Mouse (Mus musculus) lung, embryonic 14.5 days (tissue): Measurements from ENCODE around the gene Exph5. TPM values are rescaled to one million over a fixed set of nuclear protein-coding genes. Genes with fewer than 3 reads are reported as not detected.

Experiments
- ATAC-seq: fragments of 200-750 bp; cut with Nextera tagmentation; 2 replicates; pipeline ENCODE4 v1.8.0; 2017; ENCODE audit warnings: mild to moderate bottlenecking, moderate TSS enrichment, moderate library complexity; ENCODE audit not compliant: insufficient read depth
- DNase-seq: peaks from one replicate; pipeline ENCODE4 v3.0.0-alpha.2; 2015
- H3K27ac ChIP-seq: fragments of 300-500 bp; sonication (generic); 2 replicates; pipeline ENCODE4 v1.5.1; 2014; ENCODE audit warnings: low read depth, mild to moderate bottlenecking, moderate library complexity
- H3K27me3 ChIP-seq: fragments of 300-500 bp; sonication (generic); 2 replicates; pipeline ENCODE4 v1.6.1; 2014; ENCODE audit warnings: low read length, control low read depth; ENCODE audit not compliant: insufficient read depth
- H3K36me3 ChIP-seq: fragments of 300-500 bp; sonication (generic); 2 replicates; pipeline ENCODE4 v1.6.1; 2014; ENCODE audit warnings: control low read depth; ENCODE audit not compliant: insufficient read depth
- H3K4me1 ChIP-seq: fragments of 300-500 bp; sonication (generic); 2 replicates; pipeline ENCODE4 v1.6.1; 2014; ENCODE audit warnings: antibody characterized with exemption, control low read depth; ENCODE audit not compliant: insufficient read depth
- H3K4me2 ChIP-seq: fragments of 300-500 bp; sonication (generic); 2 replicates; pipeline ENCODE4 v1.6.1; 2014; ENCODE audit warnings: mild to moderate bottlenecking
- H3K4me3 ChIP-seq: fragments of 300-500 bp; sonication (generic); 2 replicates; pipeline ENCODE4 v1.5.1; 2014; ENCODE audit warnings: low read depth, low read length
- H3K9ac ChIP-seq: fragments of 300-500 bp; sonication (generic); 2 replicates; pipeline ENCODE4 v1.6.1; 2014
- H3K9me3 ChIP-seq: fragments of 300-500 bp; sonication (generic); 2 replicates; pipeline ENCODE4 v1.6.1; 2016; ENCODE audit warnings: low read depth, low read length, control low read depth
- CTCF ChIP-seq: IDR thresholded peaks from 2 replicates; pipeline ENCODE4 v1.5.1; 2016; ENCODE audit warnings: antibody characterized with exemption, low read depth
- WGBS: fragments of 180-500 bp; shearing (Covaris S2); extraction: QIAGEN DNeasy Blood & Tissue Kit; methylation state at CpG from one replicate; pipeline ENCODE4 v1.1.7; 2014; 5-methylcytosine and 5-hydroxymethylcytosine counted together
- polyA plus RNA-seq: library from polyadenylated mRNA; unstranded; fragments of >200 nt; fragmentation: Nextera tagmentation; extraction: Ambion mirVana; gene quantifications from 2 replicates; pipeline ENCODE4 v1.2.1, GENCODE M21; 2014

Gene Exph5
- polyA plus RNA-seq, result 5.0 and 5.6 TPM in 2 replicates

GRCm38 (mm10) chr9:53301269-53301720 lies at the start of gene Exph5:
TSS of gene Exph5 (plus strand) at chr9:53301670.
- TF ChIP-seq CTCF, result no peak
- DNase-seq (peak; percentile 66), ATAC-seq (peak; percentile 85)
- H3K27ac ChIP-seq, result peak within 1 kb of the TSS; percentile 86
- no peaks in the 10 kb centered on the region for H3K9me3 ChIP-seq
- peak within 1 kb of the TSS; percentile 52 for H3K9ac ChIP-seq
- peaks cover 16% of the 10 kb centered on the region; the same call in 1 of the 2 replicates for H3K27me3 ChIP-seq
- no peaks in the 10 kb centered on the region for H3K36me3 ChIP-seq
- peak within 1 kb of the TSS; percentile 43 for H3K4me3 ChIP-seq
- H3K4me1 ChIP-seq, result no peaks in the 10 kb centered on the region
- H3K4me2 ChIP-seq, result peak within 1 kb of the TSS; percentile 67
- WGBS, result under 1% methylated on average over 11 of the region's 11 CpGs

DNA sequence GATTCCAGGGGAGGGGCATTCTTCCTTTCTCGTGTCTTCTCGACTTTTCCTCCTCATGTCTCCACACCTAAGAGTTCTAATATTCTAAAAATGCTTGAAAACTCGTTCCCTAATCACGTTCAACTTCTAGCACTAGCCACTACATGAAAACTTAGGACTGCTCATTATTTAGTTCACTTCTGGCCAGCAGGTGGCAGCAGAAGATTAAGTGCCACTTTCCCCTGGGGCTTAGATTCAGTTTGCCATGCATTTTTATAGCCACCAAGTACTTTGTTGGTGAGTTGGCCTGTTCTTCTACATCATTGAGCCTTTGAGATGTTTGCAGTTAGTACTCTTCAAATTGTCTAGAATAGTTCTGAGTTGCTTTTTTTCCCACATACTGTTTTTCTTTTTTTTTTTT lies 47.1 kb upstream of the Exph5 start:
- peak; percentile 93 for TF ChIP-seq CTCF
- Histone ChIP-seq H3K4me2 (no peak overlapping the region), H3K36me3 (no peaks in the 10 kb centered on the region), H3K27ac (no peak overlapping the region), H3K27me3 (no peaks in the 10 kb centered on the region), H3K9ac (no peak overlapping the region), H3K4me3 (no peak overlapping the region), H3K4me1 (no peaks in the 10 kb centered on the region), H3K9me3 (no peaks in the 10 kb centered on the region)
- WGBS, result 4% methylated on average over 4 of the region's 4 CpGs
- peak; percentile 95 for DNase-seq
- ATAC-seq, result peak; percentile 67

GRCm38 (mm10) chr9:53256690-53257305 lies 44.7 kb upstream of the Exph5 start:
- H3K4me1 ChIP-seq, result no peaks in the 10 kb centered on the region
- no peak overlapping the region for H3K4me3 ChIP-seq
- no peaks in the 10 kb centered on the region for H3K27me3 ChIP-seq
- WGBS, result 82% methylated on average over 4 of the region's 4 CpGs
- no peaks in the 10 kb centered on the region for H3K9me3 ChIP-seq
- H3K9ac ChIP-seq, result no peak overlapping the region
- H3K27ac ChIP-seq, result no peak overlapping the region
- DNase-seq (no peak), ATAC-seq (no peak)
- no peak for TF ChIP-seq CTCF
- H3K4me2 ChIP-seq, result no peak overlapping the region
- no peaks in the 10 kb centered on the region for H3K36me3 ChIP-seq

DNA sequence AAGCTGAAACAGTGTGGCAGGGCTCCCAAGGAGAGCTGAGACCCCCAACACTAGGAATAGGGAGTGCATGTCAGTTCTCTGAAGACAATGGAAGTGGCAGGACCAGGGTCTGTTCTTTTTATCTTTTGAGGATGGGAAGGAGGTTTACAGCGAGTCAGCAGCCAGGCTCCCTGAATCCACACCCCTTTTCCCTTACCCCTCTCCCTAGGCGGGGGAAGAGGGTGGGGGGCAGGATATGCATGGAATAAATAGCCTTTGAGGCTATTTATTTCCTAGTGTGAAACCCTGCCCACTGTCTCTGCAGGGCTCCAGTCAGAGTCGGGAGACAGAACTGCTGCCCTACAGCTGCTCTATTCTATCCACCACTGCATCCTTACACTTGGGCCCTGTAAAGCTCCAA lies 43.7 kb upstream of the Exph5 start:
- H3K36me3 ChIP-seq, result no peaks in the 10 kb centered on the region
- H3K4me3 ChIP-seq, result no peak overlapping the region
- H3K4me2 ChIP-seq, result no peak overlapping the region
- ATAC-seq (peak; percentile 55; the same call in 1 of the 2 replicates), DNase-seq (peak; percentile 13)
- H3K27me3 ChIP-seq, result no peaks in the 10 kb centered on the region
- no peak overlapping the region for H3K27ac ChIP-seq
- no peaks in the 10 kb centered on the region for H3K4me1 ChIP-seq
- H3K9ac ChIP-seq, result no peak overlapping the region
- no peak for TF ChIP-seq CTCF
- 10% methylated on average over 3 of the region's 3 CpGs for WGBS
- H3K9me3 ChIP-seq, result no peaks in the 10 kb centered on the region

- H3K9ac ChIP-seq, result no peak overlapping the region
- 33% methylated on average over 6 of the region's 6 CpGs for WGBS
- no peak overlapping the region for H3K4me2 ChIP-seq
Observed at GRCm38 (mm10) chr9:53258199-53258598, 43.3 kb upstream of the Exph5 start.

GRCm38 (mm10) chr9:53264387-53264786 lies 37.1 kb upstream of the Exph5 start:
- whole genome bisulfite sequencing, result 47% methylated on average over 4 of the region's 4 CpGs
- H3K27ac ChIP-seq, result peak overlapping the region; percentile 44; the same call in 1 of the 2 replicates
- TF ChIP-seq CTCF, result no peak
- ATAC-seq, result no peak
- peak; percentile 76 for DNase-seq
- no peaks in the 10 kb centered on the region for H3K9me3 ChIP-seq
- peaks cover 14% of the 10 kb centered on the region; the same call in 1 of the 2 replicates for H3K4me1 ChIP-seq
- H3K9ac ChIP-seq, result no peak overlapping the region
- no peaks in the 10 kb centered on the region for H3K36me3 ChIP-seq
- H3K4me3 ChIP-seq, result no peak overlapping the region
- no peaks in the 10 kb centered on the region for H3K27me3 ChIP-seq
- H3K4me2 ChIP-seq, result peak overlapping the region; percentile 32; the same call in 1 of the 2 replicates

More at GRCm38 (mm10) chr9:53258199-53258598, 43.3 kb upstream of the Exph5 start:
- ATAC-seq, result peak; percentile 18; the same call in 1 of the 2 replicates
- no peak for DNase-seq
- Histone ChIP-seq H3K36me3 (no peaks in the 10 kb centered on the region), H3K27me3 (no peaks in the 10 kb centered on the region), H3K4me3 (no peak overlapping the region), H3K27ac (no peak overlapping the region), H3K9me3 (no peaks in the 10 kb centered on the region), H3K4me1 (no peaks in the 10 kb centered on the region)
- TF ChIP-seq CTCF, result no peak

- peaks cover 14% of the 10 kb centered on the region; the same call in 1 of the 2 replicates for H3K4me1 ChIP-seq
Observed at GRCm38 (mm10) chr9:53265589-53265988, 35.9 kb upstream of the Exph5 start.

More at GRCm38 (mm10) chr9:53265589-53265988, 35.9 kb upstream of the Exph5 start:
- no peaks in the 10 kb centered on the region for H3K9me3 ChIP-seq
- DNase-seq (no peak), ATAC-seq (no peak)
- no peak overlapping the region for H3K27ac ChIP-seq
- no peak overlapping the region for H3K9ac ChIP-seq
- 63% methylated on average over 2 of the region's 2 CpGs for WGBS
- H3K4me3 ChIP-seq, result no peak overlapping the region
- no peak for TF ChIP-seq CTCF
- H3K27me3 ChIP-seq, result no peaks in the 10 kb centered on the region
- no peak overlapping the region for H3K4me2 ChIP-seq
- no peaks in the 10 kb centered on the region for H3K36me3 ChIP-seq
